Mouse (Mus musculus): ENCODE results near the gene Defb11.

- TF ChIP-seq CTCF (IDR thresholded peaks at IDR 0.05; ENCODE audit: control insufficient read depth, insufficient read depth, insufficient read length) = no peak
- TF ChIP-seq USF1 (IDR thresholded peaks at IDR 0.05; ENCODE audit: low read depth) = no peak
- no peak for TF ChIP-seq MYOD1 (IDR thresholded peaks at IDR 0.05; ENCODE audit: control insufficient read depth, insufficient read length, low read depth)
- no peak for TF ChIP-seq CEBPB (IDR thresholded peaks at IDR 0.05; ENCODE audit: low read depth)
These were observed 6.3 kb upstream of the Defb11 start for GRCm38 (mm10) chr8:21912554-21912953.
